Mouse (Mus musculus) olfactory bulb, adult 2 months (tissue): ENCODE measurements around the gene Fign. TPM values are rescaled to one million over a fixed set of nuclear protein-coding genes. Genes with fewer than 3 reads are reported as not detected.

Experiments
- H3K27ac ChIP-seq: fragments of 200-500 bp; 2 replicates; pipeline ENCODE4 v1.5.1; 2012; ENCODE audit warnings: low read depth, low read length; ENCODE audit not compliant: insufficient read depth
- H3K4me1 ChIP-seq: fragments of 200-500 bp; 2 replicates; pipeline ENCODE4 v1.6.1; 2012; ENCODE audit warnings: low read length; ENCODE audit not compliant: control insufficient read depth, insufficient read depth
- H3K4me3 ChIP-seq: fragments of 200-500 bp; 2 replicates; pipeline ENCODE4 v1.5.1; 2012; ENCODE audit warnings: mild to moderate bottlenecking, low read depth, low read length, moderate library complexity; ENCODE audit not compliant: insufficient read depth
- CTCF ChIP-seq: fragments of 200-500 bp; IDR thresholded peaks from 2 replicates; pipeline ENCODE4 v1.5.1; 2012; ENCODE audit warnings: low read depth, mild to moderate bottlenecking, low read length, moderate library complexity; ENCODE audit not compliant: insufficient read depth
- POLR2A ChIP-seq: fragments of 200-500 bp; IDR thresholded peaks from 2 replicates; pipeline ENCODE4 v1.6.1; 2012; ENCODE audit warnings: mild to moderate bottlenecking, low read depth, low read length, moderate library complexity; ENCODE audit not compliant: insufficient read depth
- WGBS: fragments of 180-500 bp; shearing (Covaris S2); methylation state at CpG from one replicate; pipeline ENCODE4 v1.1.7; 2018; 5-methylcytosine and 5-hydroxymethylcytosine counted together
- polyA plus RNA-seq: library from polyadenylated mRNA; stranded (reverse); fragments of >200 nt; gene quantifications from 2 replicates; pipeline ENCODE4 v1.2.4, GENCODE M21; 2012; ENCODE audit warnings: low replicate concordance; ENCODE audit not compliant: missing spikeins, insufficient read depth, insufficient read length

The Fign gene
- polyA plus RNA-seq, 1 experiment, result not detected

GRCm38 (mm10) chr2:64074602-64075389, 23.0 kb downstream of the Fign start:
- H3K4me3 ChIP-seq, result no peak overlapping the region
- no peaks in the 10 kb centered on the region for H3K4me1 ChIP-seq
- 22% methylated on average over 17 of the region's 17 CpGs for WGBS
- H3K27ac ChIP-seq, result no peak overlapping the region
- TF ChIP-seq POLR2A, result no peak
- no peak for TF ChIP-seq CTCF

DNA sequence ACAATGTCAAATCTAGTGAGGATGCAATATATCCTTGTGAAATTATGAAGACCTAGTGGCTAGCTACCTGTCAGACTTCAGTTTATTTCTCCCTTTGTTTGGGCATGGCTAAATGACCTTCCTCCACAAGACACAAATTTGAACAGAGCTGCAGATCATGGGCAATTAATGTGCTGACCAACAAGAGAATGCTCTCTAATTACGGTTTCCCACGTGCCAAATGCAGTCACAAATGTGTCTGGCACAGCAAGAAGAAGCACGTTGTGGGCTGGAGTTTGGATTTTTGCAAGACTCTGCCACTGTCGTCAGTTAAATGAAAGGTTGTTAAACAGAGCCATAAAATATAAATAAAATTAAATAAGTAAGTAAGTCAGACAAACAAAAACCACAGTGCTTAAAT, 25.7 kb downstream of the Fign start:
- no peak for TF ChIP-seq POLR2A
- no peak for TF ChIP-seq CTCF
- no peaks in the 10 kb centered on the region for H3K4me1 ChIP-seq
- H3K27ac ChIP-seq, result no peak overlapping the region
- WGBS, result 57% methylated on average over 4 of the region's 4 CpGs
- no peak overlapping the region for H3K4me3 ChIP-seq

GRCm38 (mm10) chr2:64069950-64070695, 27.7 kb downstream of the Fign start:
- Histone ChIP-seq H3K4me3 (no peak overlapping the region), H3K27ac (no peak overlapping the region), H3K4me1 (no peaks in the 10 kb centered on the region)
- WGBS, result 91% methylated on average over 10 of the region's 10 CpGs
- TF ChIP-seq POLR2A (no peak), CTCF (no peak)

GRCm38 (mm10) chr2:64065511-64065910, 32.3 kb downstream of the Fign start:
- H3K4me1 ChIP-seq, result no peaks in the 10 kb centered on the region
- H3K27ac ChIP-seq, result no peak overlapping the region
- no peak overlapping the region for H3K4me3 ChIP-seq
- TF ChIP-seq CTCF (no peak), POLR2A (no peak)
- 45% methylated on average over 4 of the region's 4 CpGs for WGBS

DNA sequence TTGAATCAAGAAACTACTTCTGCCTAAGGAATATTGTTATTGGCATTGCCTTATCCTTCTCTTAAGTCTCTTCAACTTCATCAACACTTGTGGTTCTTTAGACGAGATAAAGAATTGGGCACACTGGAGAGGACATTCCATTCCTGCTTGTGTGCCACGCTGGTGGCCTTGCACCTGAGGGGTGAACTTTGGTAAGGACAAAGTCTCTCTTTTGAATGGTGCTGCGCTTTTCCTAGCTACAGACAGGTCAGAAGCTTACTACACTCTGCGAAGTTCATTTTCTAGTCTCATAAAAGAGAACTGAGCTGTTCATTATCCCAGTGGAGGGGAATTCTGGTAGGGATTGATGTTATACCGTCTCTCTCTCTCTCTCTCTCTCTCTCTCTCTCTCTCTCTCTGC, 38.4 kb downstream of the Fign start:
- Histone ChIP-seq H3K27ac (no peak overlapping the region), H3K4me1 (no peaks in the 10 kb centered on the region), H3K4me3 (no peak overlapping the region)
- 86% methylated on average over 5 of the region's 5 CpGs for WGBS
- TF ChIP-seq CTCF, result no peak
- no peak for TF ChIP-seq POLR2A

DNA sequence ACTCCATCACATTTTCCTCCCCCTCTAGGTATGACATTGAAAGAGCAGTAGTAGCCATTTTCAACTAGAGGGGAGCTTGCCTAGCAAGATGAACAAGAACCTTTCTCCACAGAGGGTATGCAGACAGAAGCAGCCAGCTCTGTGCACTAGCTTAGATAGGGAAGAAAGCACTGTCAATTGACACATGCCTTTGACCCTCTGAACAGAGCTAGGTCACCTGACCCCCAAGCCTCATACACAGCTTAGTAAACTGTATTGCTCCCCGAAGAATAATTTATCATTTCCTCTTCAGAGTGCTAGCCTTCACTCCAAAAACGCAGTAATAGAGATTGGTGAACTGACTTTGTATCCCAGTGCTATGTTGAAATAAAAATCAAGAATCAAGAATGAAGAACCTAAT, 49.7 kb downstream of the Fign start:
- no peaks in the 10 kb centered on the region for H3K4me1 ChIP-seq

GRCm38 (mm10) chr2:64043099-64043498, 54.7 kb downstream of the Fign start:
- TF ChIP-seq POLR2A, result no peak
- no peak for TF ChIP-seq CTCF
- H3K27ac ChIP-seq, result no peak overlapping the region
- 40% methylated on average over 3 of the region's 3 CpGs for WGBS

More for the DNA sequence above, 49.7 kb downstream of the Fign start:
- TF ChIP-seq POLR2A, result no peak
- no peak overlapping the region for H3K4me3 ChIP-seq
- no peak overlapping the region for H3K27ac ChIP-seq
- 90% methylated on average over 2 of the region's 2 CpGs for WGBS

GRCm38 (mm10) chr2:64035393-64035792, 62.4 kb downstream of the Fign start:
- 71% methylated on average over 3 of the region's 3 CpGs for whole genome bisulfite sequencing
- H3K4me3 ChIP-seq, result no peak overlapping the region
- TF ChIP-seq CTCF (no peak), POLR2A (no peak)

More at GRCm38 (mm10) chr2:64043099-64043498, 54.7 kb downstream of the Fign start:
- Histone ChIP-seq H3K4me3 (no peak overlapping the region), H3K4me1 (no peaks in the 10 kb centered on the region)

GRCm38 (mm10) chr2:64033871-64034270, 64.0 kb downstream of the Fign start:
- H3K27ac ChIP-seq, result no peak overlapping the region
- 54% methylated on average over 3 of the region's 3 CpGs for WGBS
- no peak for TF ChIP-seq POLR2A
- TF ChIP-seq CTCF, result no peak
- no peak overlapping the region for H3K4me3 ChIP-seq
- no peaks in the 10 kb centered on the region for H3K4me1 ChIP-seq

More at GRCm38 (mm10) chr2:64035393-64035792, 62.4 kb downstream of the Fign start:
- no peak overlapping the region for H3K27ac ChIP-seq
- H3K4me1 ChIP-seq, result no peaks in the 10 kb centered on the region
